In the genomic region with DNA sequence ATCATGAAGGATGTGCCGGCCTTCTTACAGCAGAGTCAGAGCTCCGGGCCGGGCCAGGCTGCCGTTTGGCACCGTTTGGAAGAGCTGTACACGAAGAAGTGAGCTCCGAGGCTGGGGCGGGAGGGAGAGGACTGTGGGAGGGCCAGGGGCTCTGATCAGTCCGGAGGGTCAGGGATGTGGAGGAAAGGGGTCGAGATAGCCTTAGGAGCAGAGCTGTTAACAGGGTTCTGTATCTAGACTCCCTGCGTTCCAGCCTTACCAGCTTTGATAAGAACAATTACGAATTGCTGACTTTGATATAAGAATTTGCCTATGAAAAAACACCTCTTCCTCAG, we compare ENCODE assay signal across 8 mouse cellular contexts. TPM values are rescaled to one million over a fixed set of nuclear protein-coding genes. Genes with fewer than 3 reads are reported as not detected.
DNase-seq lines count a peak whose midpoint lies in the region; ATAC-seq and TF ChIP-seq lines count a peak whose summit lies in the region.

No protein-coding gene starts in this region.

- no peak for DNase-seq in heart, postnatal 10 days
- no peak for DNase-seq in Patski (ENCODE audit: low read depth, low spot score)
- DNase-seq in forebrain, postnatal 0 days = no peak
- no peak for DNase-seq in frontal cortex, adult 2 months (ENCODE audit: extremely low spot score in 1 of 2, low spot score in 1 of 2)
- DNase-seq in layer of hippocampus, adult 11-12 months (ENCODE audit: low spot score) = no peak
- no peak for DNase-seq in urinary bladder, postnatal 10 days (ENCODE audit: low spot score)

- ATAC-seq in heart, embryonic 16.5 days (replicated peaks; ENCODE audit: extremely low read depth, insufficient read depth, low FRiP score) = no peak; the same call in 1 of the 2 replicates
- ATAC-seq in Patski = peak; percentile 51
- ATAC-seq in forebrain, postnatal 0 days = peak; percentile 51
- ATAC-seq in megakaryocyte progenitor cell, adult 5-6 weeks (replicated peaks; ENCODE audit: poor library complexity) = peak; percentile 1; the same call in 1 of the 2 replicates

- H3K27ac ChIP-seq in heart, embryonic 16.5 days (ENCODE audit: low read length) = peak overlapping the region; percentile 92
- H3K27ac ChIP-seq in forebrain, postnatal 0 days (ENCODE audit: low read depth, low read length) = peak overlapping the region; percentile 93

- WGBS in heart, embryonic 16.5 days = 1% methylated on average over 12 of the region's 12 CpGs
- under 1% methylated on average over 12 of the region's 12 CpGs for WGBS in forebrain, postnatal 0 days

- H3K4me3 ChIP-seq in heart, embryonic 16.5 days (ENCODE audit: low read length) = peak overlapping the region; percentile 97
- H3K4me3 ChIP-seq in forebrain, postnatal 0 days (ENCODE audit: low read depth, low read length) = peak overlapping the region; percentile 99

- no peak for TF ChIP-seq CTCF in Patski (IDR thresholded peaks at IDR 0.05)
- TF ChIP-seq CTCF in forebrain, postnatal 0 days (IDR thresholded peaks at IDR 0.05; ENCODE audit: low read depth) = no peak

- H3K9me3 ChIP-seq in heart, embryonic 16.5 days (replicated peaks; ENCODE audit: control insufficient read depth, low read length) = no peaks in the 10 kb centered on the region
- H3K9me3 ChIP-seq in forebrain, postnatal 0 days (ENCODE audit: low read length) = no peaks in the 10 kb centered on the region

- peaks cover 14% of the 10 kb centered on the region for H3K36me3 ChIP-seq in heart, embryonic 16.5 days (ENCODE audit: control insufficient read depth, insufficient read depth)
- H3K36me3 ChIP-seq in forebrain, postnatal 0 days (ENCODE audit: insufficient read depth) = peaks cover 27% of the 10 kb centered on the region

- in situ Hi-C loops in Patski (cut with MboI; ENCODE audit: low pct_unique_long_range_greater_than_20kb) = no loop called here

- peaks cover 16% of the 10 kb centered on the region for H3K4me1 ChIP-seq in heart, embryonic 16.5 days (ENCODE audit: control insufficient read depth, insufficient read depth, low read length)
- H3K4me1 ChIP-seq in forebrain, postnatal 0 days (ENCODE audit: insufficient read depth) = peaks cover 3% of the 10 kb centered on the region; the same call in 1 of the 2 replicates

- POLR2A ChIA-PET in Patski (lab: Charles Lee) = interaction anchor here (0.7 to 1.1 kb wide), 3 partner anchors 11 to 35 kb away, joined by 3 to 4 read pairs (median 4); a partner anchor contains a TSS

- CTCF ChIA-PET in Patski (lab: Charles Lee) = interaction anchor here (2.9 kb wide), 1 partner anchor 21 kb away, joined by 13 read pairs; no protein-coding TSS in a partner anchor

- peak overlapping the region; percentile 73 for H3K4me2 ChIP-seq in heart, embryonic 16.5 days (ENCODE audit: low read depth, low read length)
- peak overlapping the region; percentile 72 for H3K4me2 ChIP-seq in forebrain, postnatal 0 days (ENCODE audit: low read depth)

- peak overlapping the region; percentile 88 for H3K9ac ChIP-seq in heart, embryonic 16.5 days (ENCODE audit: low read length)
- peak overlapping the region; percentile 91 for H3K9ac ChIP-seq in forebrain, postnatal 0 days

- intact Hi-C loops in heart, postnatal 10 days (cut with DNase I) = no loop called here

- no peaks in the 10 kb centered on the region for H3K27me3 ChIP-seq in heart, embryonic 16.5 days (ENCODE audit: control insufficient read depth, insufficient read depth, low read length)
- H3K27me3 ChIP-seq in Patski = no peaks in the 10 kb centered on the region
- no peaks in the 10 kb centered on the region for H3K27me3 ChIP-seq in forebrain, postnatal 0 days (ENCODE audit: insufficient read depth, low read length)

RNA-seq across cellular contexts. Expression of a gene that starts 0.3 kb away (rescaled TPM):
- 65.4 and 71.2 TPM in 2 replicates for polyA plus RNA-seq in heart, embryonic 16.5 days (2015; fragmentation: Nextera tagmentation; extraction: Ambion mirVana)
- 10 to 100 TPM; 53.4 to 58.2 TPM for total RNA-seq in heart, postnatal 10 days (2021)
- polyA plus RNA-seq in Patski (2021) = 48.3 TPM
- total RNA-seq in forebrain, postnatal 0 days (2014; rRNA removed) = 41.9 and 46.3 TPM in 2 replicates
- polyA plus RNA-seq in forebrain, postnatal 0 days (2015; fragmentation: Nextera tagmentation; extraction: Ambion mirVana) = 44.2 and 48.3 TPM in 2 replicates
- 22.9 and 23.0 TPM in 2 replicates for total RNA-seq in megakaryocyte progenitor cell, adult 5-6 weeks (2015)
- 30.0 and 31.9 TPM in 2 replicates for total RNA-seq in megakaryocyte progenitor cell, adult 5-6 weeks (2017)
- polyA plus RNA-seq in frontal cortex, adult 2 months (2012; rRNA removed) = 116 and 137 TPM in 2 replicates

RNA-seq across cellular contexts. Expression of a gene that starts 0.7 kb away (rescaled TPM):
- polyA plus RNA-seq in heart, embryonic 16.5 days (2015; fragmentation: Nextera tagmentation; extraction: Ambion mirVana) = 181 and 189 TPM in 2 replicates
- 100 to 1,000 TPM; 111 to 114 TPM for total RNA-seq in heart, postnatal 10 days (2021)
- polyA plus RNA-seq in Patski (2021) = 148 TPM
- 164 and 174 TPM in 2 replicates for total RNA-seq in forebrain, postnatal 0 days (2014; rRNA removed)
- polyA plus RNA-seq in forebrain, postnatal 0 days (2015; fragmentation: Nextera tagmentation; extraction: Ambion mirVana) = 274 and 298 TPM in 2 replicates
- total RNA-seq in megakaryocyte progenitor cell, adult 5-6 weeks (2015) = 85.9 and 103 TPM in 2 replicates
- total RNA-seq in megakaryocyte progenitor cell, adult 5-6 weeks (2017) = 197 and 208 TPM in 2 replicates
- polyA plus RNA-seq in frontal cortex, adult 2 months (2012; rRNA removed) = 92.8 and 99.7 TPM in 2 replicates

RNA-seq across cellular contexts. Expression of a gene that starts 17.8 kb away (rescaled TPM):
- 467 and 515 TPM in 2 replicates for polyA plus RNA-seq in heart, embryonic 16.5 days (2015; fragmentation: Nextera tagmentation; extraction: Ambion mirVana)
- total RNA-seq in heart, postnatal 10 days (2021) = 1,000 to 10,000 TPM; 1,771 to 1,883 TPM
- polyA plus RNA-seq in Patski (2021) = not detected
- total RNA-seq in forebrain, postnatal 0 days (2014; rRNA removed) = not detected in 2 replicates
- polyA plus RNA-seq in forebrain, postnatal 0 days (2015; fragmentation: Nextera tagmentation; extraction: Ambion mirVana) = not detected in 2 replicates
- not detected in 2 replicates for total RNA-seq in megakaryocyte progenitor cell, adult 5-6 weeks (2015)
- not detected in 2 replicates for total RNA-seq in megakaryocyte progenitor cell, adult 5-6 weeks (2017)
- polyA plus RNA-seq in frontal cortex, adult 2 months (2012; rRNA removed) = 0.57 and 0.76 TPM in 2 replicates

RNA-seq across cellular contexts. Expression of a gene that starts 25.1 kb away (rescaled TPM):
- 31.6 and 39.5 TPM in 2 replicates for polyA plus RNA-seq in heart, embryonic 16.5 days (2015; fragmentation: Nextera tagmentation; extraction: Ambion mirVana)
- 10 to 100 TPM; 13.1 to 15.9 TPM for total RNA-seq in heart, postnatal 10 days (2021)
- 28.0 TPM for polyA plus RNA-seq in Patski (2021)
- 30.8 and 34.5 TPM in 2 replicates for total RNA-seq in forebrain, postnatal 0 days (2014; rRNA removed)
- 48.8 and 58.0 TPM in 2 replicates for polyA plus RNA-seq in forebrain, postnatal 0 days (2015; fragmentation: Nextera tagmentation; extraction: Ambion mirVana)
- 9.9 and 12.3 TPM in 2 replicates for total RNA-seq in megakaryocyte progenitor cell, adult 5-6 weeks (2015)
- total RNA-seq in megakaryocyte progenitor cell, adult 5-6 weeks (2017) = 21.8 and 24.6 TPM in 2 replicates
- 31.9 and 32.3 TPM in 2 replicates for polyA plus RNA-seq in frontal cortex, adult 2 months (2012; rRNA removed)

RNA-seq across cellular contexts. Expression of a gene that starts 25.7 kb away (rescaled TPM):
- 43.7 and 50.4 TPM in 2 replicates for polyA plus RNA-seq in heart, embryonic 16.5 days (2015; fragmentation: Nextera tagmentation; extraction: Ambion mirVana)
- 10 to 100 TPM; 27.0 to 29.8 TPM for total RNA-seq in heart, postnatal 10 days (2021)
- 67.0 TPM for polyA plus RNA-seq in Patski (2021)
- total RNA-seq in forebrain, postnatal 0 days (2014; rRNA removed) = 98.8 and 123 TPM in 2 replicates
- polyA plus RNA-seq in forebrain, postnatal 0 days (2015; fragmentation: Nextera tagmentation; extraction: Ambion mirVana) = 79.5 and 91.8 TPM in 2 replicates
- 26.0 and 38.2 TPM in 2 replicates for total RNA-seq in megakaryocyte progenitor cell, adult 5-6 weeks (2015)
- 24.4 and 27.3 TPM in 2 replicates for total RNA-seq in megakaryocyte progenitor cell, adult 5-6 weeks (2017)
- 68.7 and 84.4 TPM in 2 replicates for polyA plus RNA-seq in frontal cortex, adult 2 months (2012; rRNA removed)

Comparison
In these comparisons a context has a peak if more than half of its experiments do, and no peak if none do; other contexts are left out.
1. RNA of a gene that starts 17.8 kb away (polyA plus RNA-seq): 467 to 515 TPM in heart, embryonic 16.5 days; 0.57 to 0.76 TPM in frontal cortex, adult 2 months, not detected in Patski (single experiment) and not detected in forebrain, postnatal 0 days; every median in the first group is over 100 times any median in the second.